24 mouse cellular contexts compared by ENCODE assay signal in genomic region chr17:47361343-47361742, GRCm38 (mm10). TPM values are rescaled to one million over a fixed set of nuclear protein-coding genes. Genes with fewer than 3 reads are reported as not detected.
DNase-seq lines count a peak whose midpoint lies in the region; TF ChIP-seq lines count a peak whose summit lies in the region.
"Had no signal": no experiment of that assay in that cellular context is flagged by ENCODE, and none has a peak within 500 bp of the region (broad histone marks: within the 10 kb centered on the region; RNA-seq: fewer than 3 reads in every experiment).

No protein-coding gene starts in this region.

- WGBS in kidney, adult 2 months = 74% methylated on average over 11 of the region's 11 CpGs

- no peak overlapping the region for H3K27ac ChIP-seq in kidney, adult 2 months (ENCODE audit: insufficient read depth, low read depth, low read length)
- H3K27ac ChIP-seq: forebrain, embryonic 10.5 days; forebrain, embryonic 13.5 days; gastrocnemius, adult 2 months; heart, adult 2 months; heart, embryonic 10.5 days; heart, embryonic 13.5 days; hindbrain, embryonic 12.5 days; hindbrain, embryonic 15.5 days; intestine, embryonic 15.5 days had no signal

- peak; percentile 26 for DNase-seq in kidney, adult 2 months
- DNase-seq in kidney, adult 18-20 months = no peak
- peak; percentile 16 for DNase-seq in kidney, postnatal 36 days
- DNase-seq in kidney, adult 8-10 months = no peak
- peak; percentile 32 for DNase-seq in induced T-regulatory cell, adult 2 months (ENCODE audit: low read depth)
- DNase-seq in lung, adult 18-20 months = no peak
- DNase-seq in cerebellum, postnatal 4 days (ENCODE audit: low spot score in 2 of 2) = no peak
- DNase-seq: adrenal gland, adult 8-10 months; adrenal gland, postnatal 25 days; cerebellum, adult 18-20 months; cerebellum, adult 9-10 months; cerebellum, postnatal 36 days; forebrain, postnatal 0 days; gastrocnemius, adult 2 months; gastrocnemius, postnatal 25 days; heart, adult 2 months had no signal

- H3K27me3 ChIP-seq in kidney, adult 2 months (replicated peaks; ENCODE audit: control insufficient read depth, insufficient read depth, low read length) = no peaks in the 10 kb centered on the region; the same call in 1 of the 2 replicates
- H3K27me3 ChIP-seq: intestine, embryonic 15.5 days had no signal

- no peak for TF ChIP-seq CTCF in kidney, adult 2 months (conservative IDR thresholded peaks at IDR 0.05; ENCODE audit: insufficient read depth, insufficient read length, low read depth, low read length)

- no peak for TF ChIP-seq POLR2A in kidney, adult 2 months (IDR thresholded peaks at IDR 0.05; ENCODE audit: low read depth, low read length)

- no peaks in the 10 kb centered on the region for H3K36me3 ChIP-seq in kidney, adult 2 months (ENCODE audit: control insufficient read depth, insufficient read depth, low read length)

- H3K4me3 ChIP-seq in kidney, adult 2 months (ENCODE audit: insufficient read depth, low read depth, low read length) = no peak overlapping the region
- H3K4me3 ChIP-seq: forebrain, embryonic 10.5 days; forebrain, embryonic 13.5 days; gastrocnemius, adult 2 months; heart, adult 2 months; heart, embryonic 10.5 days; heart, embryonic 13.5 days; hindbrain, embryonic 12.5 days; hindbrain, embryonic 15.5 days; intestine, embryonic 15.5 days had no signal

- no peaks in the 10 kb centered on the region for H3K4me1 ChIP-seq in kidney, adult 2 months (ENCODE audit: control insufficient read depth, insufficient read depth, low read length)
- H3K4me1 ChIP-seq: forebrain, embryonic 13.5 days; heart, embryonic 10.5 days; heart, embryonic 13.5 days; hindbrain, embryonic 12.5 days; hindbrain, embryonic 15.5 days; intestine, embryonic 15.5 days had no signal

RNA-seq across cellular contexts. Expression of gene Mrps10, which starts 7.3 kb away (rescaled TPM):
- polyA plus RNA-seq in kidney, adult 2 months (2012; rRNA removed) = 28.5 and 30.8 TPM in 2 replicates

RNA-seq across cellular contexts. Expression of gene Guca1b, which starts 23.9 kb away (rescaled TPM):
- polyA plus RNA-seq in kidney, adult 2 months (2012; rRNA removed) = 0.91 and 0.95 TPM in 2 replicates

RNA-seq across cellular contexts. Expression of gene Guca1a, which starts 39.0 kb away (rescaled TPM):
- 0.91 and 1.4 TPM in 2 replicates for polyA plus RNA-seq in kidney, adult 2 months (2012; rRNA removed)
- polyA plus RNA-seq: activated CD4-positive, CD25-positive, alpha-beta regulatory T cell, adult 4 months had no signal

Comparison
In these comparisons a context has a peak if more than half of its experiments do, and no peak if none do; other contexts are left out.
1. DNase-seq: peak in kidney, adult 2 months (single experiment), kidney, postnatal 36 days (2 of 2) and induced T-regulatory cell, adult 2 months (single experiment); none in kidney, adult 18-20 months (single experiment), kidney, adult 8-10 months (0 of 2), lung, adult 18-20 months (0 of 2) and cerebellum, postnatal 4 days (0 of 2).